Mouse (Mus musculus) Patski (cell line): ENCODE measurements around the gene Cntrob. TPM values are rescaled to one million over a fixed set of nuclear protein-coding genes. Genes with fewer than 3 reads are reported as not detected.
A peak's percentile ranks its signal among the peaks of the same experiment; 100 is the strongest.

Experiments
- ATAC-seq: fragments of 100-300 bp; one replicate; pipeline ENCODE4 v1.8.0; 2021
- CTCF ChIA-PET: fragments of 350-600 bp; sonication (Branson Sonifier 250); formaldehyde crosslinking; loops from one replicate; lab custom pipeline; 2022; ENCODE audit warnings: inconsistent platforms; lab: Charles Lee
- POLR2A ChIA-PET: fragments of 350-600 bp; sonication (Branson Sonifier 250); formaldehyde crosslinking; loops from one replicate; lab custom pipeline; 2022; ENCODE audit warnings: antibody characterized with exemption, inconsistent platforms; lab: Charles Lee
- DNase-seq: peaks from one replicate; pipeline ENCODE4 v3.0.0-alpha.2; 2011; ENCODE audit warnings: low read depth, low spot score
- H3K27me3 ChIP-seq: fragments of 371-371 bp; one replicate; pipeline ENCODE4 v1.5.1; 2021
- CTCF ChIP-seq: fragments of 100-300 bp; IDR thresholded peaks from one replicate; pipeline ENCODE4 v1.5.1; 2021
- in situ Hi-C: fragments of 300-500 bp; cut with MboI; formaldehyde crosslinking; loops from 3 replicates; pipeline ENCODE4 v1.11.1; 2018; ENCODE audit warnings: low pct_unique_long_range_greater_than_20kb, mixed read lengths
- polyA plus RNA-seq: library from polyadenylated mRNA; unstranded; gene quantifications from one replicate; pipeline ENCODE4 v1.2.3, GENCODE M21; 2021

Cntrob gene
- polyA plus RNA-seq, 1 experiment from 2014 or later: 21.1 TPM

GRCm38 (mm10) chr11:69367616-69368355 is 44.2 kb upstream of the Cntrob start:
- POLR2A ChIA-PET: interaction anchor here (0.7 to 1.7 kb wide), 7 partner anchors 11 to 113 kb away, joined by 3 to 6 read pairs (median 4); partner anchors contain the start of gene Kcnab3
- ATAC-seq: no peak

DNA sequence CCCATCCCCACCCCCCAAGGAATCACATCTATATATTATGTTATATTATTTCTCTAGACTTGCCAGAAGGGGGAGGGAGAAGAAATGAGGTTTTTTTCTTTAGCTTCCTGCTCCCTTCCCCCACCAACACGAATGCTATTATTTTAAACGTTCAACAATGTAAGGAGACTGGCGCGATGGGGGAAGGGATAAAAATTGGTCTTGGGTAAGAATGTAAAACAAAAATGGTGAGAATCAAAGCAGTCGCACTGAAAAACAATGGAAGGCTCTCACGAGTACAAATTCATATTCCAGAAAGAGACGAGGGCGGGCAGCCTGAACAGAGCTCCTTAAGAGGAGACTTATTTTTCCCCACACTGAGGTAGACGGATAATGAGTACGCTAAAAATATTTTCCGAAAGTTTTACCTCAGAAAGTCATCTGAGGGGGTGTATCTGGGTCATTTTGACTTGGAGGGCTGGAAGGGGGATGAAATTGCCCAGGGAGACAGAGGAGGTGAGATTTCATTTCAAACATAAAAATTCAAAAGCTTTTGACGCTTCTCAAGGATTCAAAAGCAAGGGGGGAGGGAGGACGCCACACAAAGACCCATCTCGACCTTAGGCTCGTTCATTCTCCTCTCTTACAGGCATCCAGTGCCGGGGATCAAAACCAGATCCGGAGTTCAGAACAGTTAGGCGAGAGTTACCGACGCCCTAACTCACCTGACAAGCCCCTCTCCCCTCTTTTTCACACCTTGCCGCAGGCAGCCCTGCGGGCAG is 43.5 kb upstream of the Cntrob start:
- in situ Hi-C loops: no loop called here
- CTCF ChIA-PET: interaction anchor here (1.1 kb wide), 1 partner anchor 43 kb away, joined by 3 read pairs; the partner anchor contains the start of genes Cntrob and Trappc1
- DNase-seq (no peak), ATAC-seq (no peak)
- H3K27me3 ChIP-seq: no peaks in the 10 kb centered on the region
- TF ChIP-seq CTCF: no peak
- POLR2A ChIA-PET: interaction anchor here (0.8 to 1.7 kb wide), 3 partner anchors 12 to 112 kb away, joined by 4 to 6 read pairs (median 6); partner anchors contain the start of gene Kcnab3

More at GRCm38 (mm10) chr11:69367616-69368355, 44.2 kb upstream of the Cntrob start:
- CTCF ChIA-PET: interaction anchor here (1.1 kb wide), 1 partner anchor 44 kb away, joined by 3 read pairs; the partner anchor contains the start of genes Cntrob and Trappc1
- no peak for DNase-seq
- in situ Hi-C loops: no loop called here
- no peaks in the 10 kb centered on the region for H3K27me3 ChIP-seq
- no peak for TF ChIP-seq CTCF

DNA sequence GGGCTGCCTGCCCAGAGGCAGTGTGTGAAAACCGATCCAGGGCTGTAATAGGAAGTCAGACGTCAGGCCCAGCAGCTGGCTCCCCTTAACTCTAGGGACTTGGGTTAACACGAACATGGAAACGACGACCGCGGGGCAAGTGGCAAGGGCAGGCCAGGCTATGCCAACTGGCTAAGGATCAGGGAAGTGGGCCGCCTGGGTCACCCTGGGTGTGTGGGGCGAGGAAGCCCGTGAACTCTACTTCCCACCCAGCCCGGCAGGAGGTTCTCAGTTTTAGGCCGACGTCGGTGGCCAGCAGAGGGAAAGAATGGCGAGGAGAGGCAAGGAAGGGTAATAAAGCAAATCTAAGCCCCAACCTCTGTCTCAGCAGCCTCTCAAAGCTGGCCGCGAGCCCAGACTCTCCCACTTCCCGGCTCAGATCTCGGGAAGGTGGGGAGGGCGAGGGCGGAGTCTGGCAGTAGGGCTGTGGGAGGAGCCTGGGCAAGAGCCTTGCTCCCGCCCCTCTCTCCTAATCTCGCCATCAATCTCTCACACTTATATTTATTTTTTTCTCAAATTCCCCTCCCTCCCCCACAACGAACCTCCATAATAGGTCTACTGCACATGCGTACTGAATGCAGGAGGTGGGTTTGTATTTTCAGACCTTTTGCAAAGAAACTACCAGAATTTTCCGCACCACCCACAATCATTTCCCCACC is 42.7 kb upstream of the Cntrob start:
- DNase-seq (peak; percentile 80), ATAC-seq (peak; percentile 60)
- in situ Hi-C loops: no loop called here
- POLR2A ChIA-PET: interaction anchor here (1.5 kb wide), 1 partner anchor 13 kb away, joined by 6 read pairs; no protein-coding TSS in a partner anchor
- TF ChIP-seq CTCF: no peak
- no peaks in the 10 kb centered on the region for H3K27me3 ChIP-seq
- CTCF ChIA-PET: no interaction called here

GRCm38 (mm10) chr11:69365722-69366121 is 42.1 kb upstream of the Cntrob start:
- ATAC-seq (no peak), DNase-seq (no peak)
- in situ Hi-C loops: no loop called here
- no peaks in the 10 kb centered on the region for H3K27me3 ChIP-seq
- ChIA-PET CTCF (no interaction called here), POLR2A (no interaction called here)
- TF ChIP-seq CTCF: no peak

DNA sequence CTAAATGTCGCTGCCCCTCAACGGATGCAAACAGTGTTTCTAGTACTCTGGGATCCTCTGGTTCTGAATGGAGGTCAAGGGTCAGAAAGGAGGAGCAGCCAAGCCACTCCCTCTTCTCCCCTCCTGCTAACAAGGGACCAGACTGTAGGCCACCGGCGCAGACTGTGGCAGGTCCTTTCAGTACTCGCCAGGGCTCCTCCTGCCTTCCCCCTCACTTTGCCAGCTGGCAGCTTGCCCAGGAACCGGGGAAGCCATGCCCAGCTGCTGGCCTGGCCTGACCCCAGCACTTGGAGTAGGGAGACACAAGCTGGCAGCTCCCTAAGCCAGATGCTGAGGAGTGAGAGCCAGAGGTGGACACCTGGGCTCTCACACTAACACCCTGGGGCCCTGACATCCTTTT is 41.3 kb upstream of the Cntrob start:
- peak; percentile 14 for ATAC-seq
- no peaks in the 10 kb centered on the region for H3K27me3 ChIP-seq
- no peak for TF ChIP-seq CTCF
- DNase-seq: peak; percentile 72
- in situ Hi-C loops: no loop called here
- POLR2A ChIA-PET: no interaction called here
- CTCF ChIA-PET: interaction anchor here (0.9 kb wide), 1 partner anchor 13 kb away, joined by 3 read pairs; no protein-coding TSS in a partner anchor

GRCm38 (mm10) chr11:69364376-69364775 is 40.8 kb upstream of the Cntrob start:
- no peak for ATAC-seq
- TF ChIP-seq CTCF: no peak
- in situ Hi-C loops: no loop called here
- ChIA-PET POLR2A (no interaction called here), CTCF (interaction anchor here (0.9 to 2.3 kb wide), 2 partner anchors 13 to 107 kb away, joined by 3 to 5 read pairs; no protein-coding TSS in a partner anchor)
- DNase-seq: no peak
- no peaks in the 10 kb centered on the region for H3K27me3 ChIP-seq

DNA sequence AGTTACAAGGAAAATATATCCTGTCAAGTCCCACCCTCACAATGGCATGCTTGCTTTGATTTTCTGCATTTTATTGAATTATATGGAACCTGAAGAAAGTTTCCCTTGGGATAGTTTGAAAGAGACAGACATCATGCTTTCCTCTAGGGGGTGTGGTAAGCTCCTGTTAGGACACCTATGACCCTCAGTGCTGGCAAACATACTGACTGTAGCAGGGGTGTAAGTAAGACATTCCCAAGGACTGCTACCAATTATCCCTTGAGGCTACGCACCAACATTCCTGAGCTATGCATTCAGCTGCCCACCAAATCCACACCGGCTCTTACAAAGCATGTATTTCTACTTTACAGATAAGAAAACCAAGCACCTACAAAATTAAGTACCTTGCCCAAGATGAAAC is 38.9 kb upstream of the Cntrob start:
- no peak for TF ChIP-seq CTCF
- ChIA-PET CTCF (interaction anchor here (0.8 to 2.3 kb wide), 3 partner anchors 9 to 105 kb away, joined by 3 to 5 read pairs (median 3); no protein-coding TSS in a partner anchor), POLR2A (interaction anchor here (0.6 to 1.1 kb wide), 2 partner anchors 27 to 62 kb away, joined by 4 to 6 read pairs; no protein-coding TSS in a partner anchor)
- ATAC-seq (no peak), DNase-seq (no peak)
- H3K27me3 ChIP-seq: no peaks in the 10 kb centered on the region
- in situ Hi-C loops: no loop called here

DNA sequence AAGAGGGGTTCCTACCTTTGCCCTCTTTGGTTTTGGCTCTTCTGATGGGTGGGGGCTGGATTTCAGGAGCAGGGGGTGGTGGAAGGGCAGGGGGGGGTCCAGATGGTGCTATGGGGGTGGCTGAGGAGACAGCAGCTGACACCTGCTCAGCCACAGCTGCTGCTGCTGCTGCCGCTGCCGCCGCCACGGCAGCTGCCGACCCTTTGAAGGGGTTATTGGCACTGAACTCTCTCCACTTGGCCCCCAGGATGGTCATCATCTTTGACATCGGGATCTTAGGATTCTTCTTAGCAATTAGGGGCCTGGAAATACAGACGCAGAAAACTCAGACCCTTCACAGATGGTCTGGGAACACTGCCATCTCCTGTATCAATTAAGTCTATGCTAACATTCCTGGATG is 38.4 kb upstream of the Cntrob start:
- DNase-seq (no peak), ATAC-seq (no peak)
- ChIA-PET POLR2A (interaction anchor here (0.6 to 1.1 kb wide), 2 partner anchors 26 to 62 kb away, joined by 4 to 6 read pairs; no protein-coding TSS in a partner anchor), CTCF (interaction anchor here (0.8 to 2.3 kb wide), 3 partner anchors 9 to 104 kb away, joined by 3 to 5 read pairs (median 3); no protein-coding TSS in a partner anchor)
- no peak for TF ChIP-seq CTCF
- no peaks in the 10 kb centered on the region for H3K27me3 ChIP-seq
- in situ Hi-C loops: no loop called here

- DNase-seq: no peak
- ATAC-seq: no peak
- ChIA-PET CTCF (no interaction called here), POLR2A (no interaction called here)
- in situ Hi-C loops: no loop called here
- no peak for TF ChIP-seq CTCF
- no peaks in the 10 kb centered on the region for H3K27me3 ChIP-seq
Observed at GRCm38 (mm10) chr11:69357690-69358089, 34.1 kb upstream of the Cntrob start.

DNA sequence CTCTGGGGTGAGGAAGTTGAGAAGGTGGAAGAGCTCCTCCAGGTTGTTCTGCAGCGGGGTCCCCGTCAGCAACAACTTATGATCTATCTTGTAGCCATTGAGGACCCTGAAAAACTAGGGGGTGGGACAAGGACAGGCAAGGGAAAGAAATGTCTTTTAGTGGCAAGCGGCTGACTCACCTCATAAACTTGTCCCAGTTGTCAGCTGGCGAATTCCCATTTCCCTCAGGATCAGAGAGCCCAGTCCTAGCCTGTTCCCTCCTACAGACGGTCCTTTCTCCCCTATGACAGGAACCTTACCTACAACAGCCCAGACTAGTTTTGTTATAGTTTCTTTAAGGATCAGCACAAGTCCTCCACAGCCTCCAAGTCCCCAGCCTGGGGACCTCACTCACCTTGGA is 33.0 kb upstream of the Cntrob start:
- DNase-seq: no peak
- in situ Hi-C loops: no loop called here
- ChIA-PET POLR2A (interaction anchor here (0.5 kb wide), 1 partner anchor 13 kb away, joined by 4 read pairs; no protein-coding TSS in a partner anchor), CTCF (no interaction called here)
- no peak for TF ChIP-seq CTCF
- H3K27me3 ChIP-seq: no peaks in the 10 kb centered on the region
- ATAC-seq: no peak
